Mouse (Mus musculus): ENCODE data around the gene Ube2h. TPM values are rescaled to one million over a fixed set of nuclear protein-coding genes. Genes with fewer than 3 reads are reported as not detected.

Ube2h gene
- polyA plus RNA-seq, 1 experiment = 23.5 TPM

- 8% methylated on average over 7 of the region's 7 CpGs for WGBS
- no peak for DNase-seq (ENCODE audit: low read depth, low spot score)
These were observed 3.4 kb downstream of the Ube2h start for GRCm38 (mm10) chr6:30300901-30301300.

GRCm38 (mm10) chr6:30300372-30300771 is 4.0 kb downstream of the Ube2h start:
- under 1% methylated on average over 5 of the region's 5 CpGs for WGBS
- peak; percentile 80 for DNase-seq (ENCODE audit: low read depth, low spot score)

GRCm38 (mm10) chr6:30299683-30300082 is 4.7 kb downstream of the Ube2h start:
- 77% methylated on average over 5 of the region's 5 CpGs for WGBS
- DNase-seq (ENCODE audit: low read depth, low spot score) = no peak

- DNase-seq (ENCODE audit: low read depth, low spot score) = no peak
- 61% methylated on average over 1 of the region's 1 CpGs for WGBS
These were observed 5.2 kb downstream of the Ube2h start for GRCm38 (mm10) chr6:30299116-30299515.

- no peak for DNase-seq (ENCODE audit: low read depth, low spot score)
- WGBS = 85% methylated on average over 2 of the region's 2 CpGs
These were observed 11.8 kb downstream of the Ube2h start for GRCm38 (mm10) chr6:30292579-30292978.

GRCm38 (mm10) chr6:30287958-30288357 is 16.4 kb downstream of the Ube2h start:
- no peak for DNase-seq (ENCODE audit: low read depth, low spot score)
- 79% methylated on average over 6 of the region's 6 CpGs for WGBS

GRCm38 (mm10) chr6:30286642-30287041 is 17.7 kb downstream of the Ube2h start:
- no peak for DNase-seq (ENCODE audit: low read depth, low spot score)

- no peak for DNase-seq (ENCODE audit: low read depth, low spot score)
These were observed 20.2 kb downstream of the Ube2h start for GRCm38 (mm10) chr6:30284177-30284576.

- no peak for DNase-seq (ENCODE audit: low read depth, low spot score)
- WGBS = 69% methylated on average over 2 of the region's 2 CpGs
These were observed 22.0 kb downstream of the Ube2h start for GRCm38 (mm10) chr6:30282361-30282760.

GRCm38 (mm10) chr6:30278374-30278773 is 26.0 kb downstream of the Ube2h start:
- DNase-seq (ENCODE audit: low read depth, low spot score) = no peak
- WGBS = 64% methylated on average over 1 of the region's 1 CpGs

- WGBS = 62% methylated on average over 7 of the region's 7 CpGs
- no peak for DNase-seq (ENCODE audit: low read depth, low spot score)
These were observed 27.5 kb downstream of the Ube2h start for GRCm38 (mm10) chr6:30276882-30277281.

- DNase-seq (ENCODE audit: low read depth, low spot score) = no peak
- WGBS = 59% methylated on average over 3 of the region's 3 CpGs
These were observed 28.0 kb downstream of the Ube2h start for GRCm38 (mm10) chr6:30276375-30276774.

- 64% methylated on average over 5 of the region's 5 CpGs for WGBS
- DNase-seq (ENCODE audit: low read depth, low spot score) = no peak
These were observed 29.0 kb downstream of the Ube2h start for GRCm38 (mm10) chr6:30275159-30275847.

- 68% methylated on average over 3 of the region's 3 CpGs for WGBS
- DNase-seq (ENCODE audit: low read depth, low spot score) = no peak
These were observed 31.4 kb downstream of the Ube2h start for GRCm38 (mm10) chr6:30272911-30273310.

GRCm38 (mm10) chr6:30272338-30272905 is 31.9 kb downstream of the Ube2h start:
- WGBS = 94% methylated on average over 11 of the region's 11 CpGs
- DNase-seq (ENCODE audit: low read depth, low spot score) = no peak

GRCm38 (mm10) chr6:30269846-30270245 is 34.5 kb downstream of the Ube2h start:
- 74% methylated on average over 5 of the region's 5 CpGs for WGBS
- DNase-seq (ENCODE audit: low read depth, low spot score) = no peak

- WGBS = 89% methylated on average over 7 of the region's 7 CpGs
These were observed 36.9 kb downstream of the Ube2h start for GRCm38 (mm10) chr6:30267486-30267885.

GRCm38 (mm10) chr6:30265402-30265801 is 38.9 kb downstream of the Ube2h start:
- WGBS = 41% methylated on average over 4 of the region's 4 CpGs
- no peak for DNase-seq (ENCODE audit: low read depth, low spot score)

More at GRCm38 (mm10) chr6:30267486-30267885, 36.9 kb downstream of the Ube2h start:
- no peak for DNase-seq (ENCODE audit: low read depth, low spot score)

- no peak for DNase-seq (ENCODE audit: low read depth, low spot score)
- 33% methylated on average over 4 of the region's 4 CpGs for WGBS
These were observed 41.3 kb downstream of the Ube2h start for GRCm38 (mm10) chr6:30263053-30263452.

- 82% methylated on average over 6 of the region's 6 CpGs for WGBS
- no peak for DNase-seq (ENCODE audit: low read depth, low spot score)
These were observed 45.1 kb downstream of the Ube2h start for GRCm38 (mm10) chr6:30259271-30259670.

- WGBS = 73% methylated on average over 1 of the region's 1 CpGs
- no peak for DNase-seq (ENCODE audit: low read depth, low spot score)
These were observed 46.4 kb downstream of the Ube2h start for GRCm38 (mm10) chr6:30257962-30258361.

- 76% methylated on average over 1 of the region's 1 CpGs for WGBS
- DNase-seq (ENCODE audit: low read depth, low spot score) = no peak
These were observed 48.5 kb downstream of the Ube2h start for GRCm38 (mm10) chr6:30255846-30256245.

All from large intestine, adult 2 months (tissue).